Mouse (Mus musculus) olfactory bulb, adult 2 months (tissue): ENCODE measurements around the gene Cbr2.

ENCODE experiments used
- CTCF ChIP-seq: fragments of 200-500 bp; IDR thresholded peaks from 2 replicates; pipeline ENCODE4 v1.5.1; 2012; ENCODE audit warnings: low read depth, mild to moderate bottlenecking, low read length, moderate library complexity; ENCODE audit not compliant: insufficient read depth
- POLR2A ChIP-seq: fragments of 200-500 bp; IDR thresholded peaks from 2 replicates; pipeline ENCODE4 v1.6.1; 2012; ENCODE audit warnings: mild to moderate bottlenecking, low read depth, low read length, moderate library complexity; ENCODE audit not compliant: insufficient read depth

- TF ChIP-seq CTCF (no peak), POLR2A (no peak)
These were observed 519 bp downstream of the Cbr2 start for GRCm38 (mm10) chr11:120731395-120731794.
